Mouse (Mus musculus) T-helper 1 cell (primary cell): ENCODE measurements around the gene Olfr1444.

ENCODE experiments used
- in situ Hi-C: fragments of 300-600 bp; cut with MboI, MseI; formaldehyde crosslinking; loops from one replicate; pipeline ENCODE4 v1.15.1; 2025; ENCODE audit warnings: high pct_unique_total_duplicates

Gene Olfr1444

DNA sequence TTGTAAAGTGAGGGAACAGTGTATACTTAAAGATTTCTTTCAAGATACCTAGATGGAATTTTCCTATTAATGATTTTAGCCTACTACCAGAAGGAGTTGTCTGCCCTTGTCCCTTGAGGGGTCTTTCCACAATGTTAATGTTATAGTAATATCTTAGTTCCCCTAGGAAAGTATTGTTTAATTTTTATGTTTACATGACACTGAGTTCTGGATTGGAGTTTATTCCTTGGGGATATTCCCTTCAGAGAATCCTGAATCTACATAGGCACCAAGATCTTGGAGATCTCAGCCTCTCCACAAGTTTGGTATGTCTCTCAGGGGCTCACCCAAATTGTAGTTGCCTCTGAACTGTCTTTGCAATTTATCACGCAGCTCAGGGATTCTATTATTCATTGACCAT, at the start of gene Olfr1444:
TSS of gene Olfr1444 (plus strand) at position 301 of the 400 bp plus-strand sequence.
- in situ Hi-C loops: loop anchor here (25.0 kb wide), 1 partner anchor 620 kb away; the partner anchor contains the start of genes Olfr1432 and Olfr262

DNA sequence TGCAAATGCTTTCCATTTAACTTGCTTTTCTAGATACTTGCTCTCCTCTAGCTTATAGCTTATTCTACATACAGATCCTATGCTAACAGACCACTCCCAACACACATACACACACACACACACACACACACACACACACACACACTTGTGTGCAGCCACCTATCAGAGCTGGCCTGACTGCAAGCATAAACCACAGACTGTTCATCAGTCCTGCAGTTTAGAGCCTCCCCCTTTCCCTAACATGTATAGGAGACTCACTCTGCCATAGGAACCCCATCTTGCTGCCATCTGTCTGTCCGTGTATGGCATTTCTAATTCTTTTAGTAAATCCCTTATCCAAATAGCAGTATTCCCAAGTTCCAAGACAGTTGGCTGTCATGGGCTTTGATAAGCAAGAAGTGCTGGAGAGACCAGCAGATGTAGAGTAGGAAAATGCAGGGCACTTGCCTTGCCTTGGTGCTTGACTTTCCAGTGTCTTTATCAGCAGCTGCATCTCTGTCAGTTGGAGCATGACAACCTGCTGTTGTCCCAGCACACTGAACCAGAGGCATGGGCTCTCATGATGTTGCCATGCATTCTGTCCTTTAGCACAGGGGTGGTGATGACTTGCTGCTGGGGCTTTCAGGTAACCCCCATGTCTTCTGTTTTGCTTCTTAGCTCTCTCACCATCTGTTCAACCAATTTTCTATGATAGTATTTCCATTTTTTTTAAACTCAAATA, 44.3 kb upstream of the Olfr1444 start:
- in situ Hi-C loops: loop anchor here (25.0 kb wide), 1 partner anchor 801 kb away; no protein-coding TSS in a partner anchor

DNA sequence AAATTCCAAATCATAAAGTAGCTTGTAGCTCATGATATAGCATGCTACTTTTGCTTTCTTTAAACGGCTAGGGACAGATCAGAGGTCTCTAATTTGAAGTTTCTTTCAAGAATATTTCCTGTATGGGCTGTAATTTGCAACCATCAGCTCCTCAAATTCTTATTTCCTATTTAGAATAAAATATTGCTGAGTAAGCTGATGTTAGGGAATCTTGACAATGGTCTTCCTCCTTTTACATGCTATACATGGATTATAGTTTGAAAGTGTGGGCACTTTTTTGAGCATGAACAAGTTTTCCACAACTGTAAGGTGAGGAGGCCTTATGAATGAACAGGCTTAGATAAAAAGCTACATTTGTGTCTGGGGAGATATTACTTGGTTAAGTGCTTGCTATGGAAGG, 43.2 kb upstream of the Olfr1444 start:
- in situ Hi-C loops: loop anchor here (25.0 kb wide), 1 partner anchor 802 kb away; no protein-coding TSS in a partner anchor

DNA sequence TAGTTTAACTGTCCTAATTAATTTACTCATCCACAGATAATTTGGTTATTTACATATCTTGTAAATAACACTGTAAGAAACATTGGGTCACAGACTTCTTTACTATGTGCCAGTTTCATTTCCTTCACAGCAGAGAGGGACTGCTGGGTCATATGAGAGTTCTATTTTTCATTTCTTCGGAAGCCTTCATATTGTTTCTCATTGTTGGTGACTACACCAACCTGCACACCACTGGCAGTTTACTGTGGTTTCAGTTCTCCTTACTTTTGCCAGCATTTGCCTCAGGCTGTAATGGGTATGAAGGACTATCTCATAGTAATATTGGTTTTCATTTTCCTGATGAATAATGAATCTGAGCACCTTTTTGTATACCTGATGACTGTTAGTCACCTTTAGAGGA, 38.6 kb upstream of the Olfr1444 start:
- in situ Hi-C loops: loop anchor here (5.0 to 25.0 kb wide), 2 partner anchors 301 to 806 kb away; no protein-coding TSS in a partner anchor

DNA sequence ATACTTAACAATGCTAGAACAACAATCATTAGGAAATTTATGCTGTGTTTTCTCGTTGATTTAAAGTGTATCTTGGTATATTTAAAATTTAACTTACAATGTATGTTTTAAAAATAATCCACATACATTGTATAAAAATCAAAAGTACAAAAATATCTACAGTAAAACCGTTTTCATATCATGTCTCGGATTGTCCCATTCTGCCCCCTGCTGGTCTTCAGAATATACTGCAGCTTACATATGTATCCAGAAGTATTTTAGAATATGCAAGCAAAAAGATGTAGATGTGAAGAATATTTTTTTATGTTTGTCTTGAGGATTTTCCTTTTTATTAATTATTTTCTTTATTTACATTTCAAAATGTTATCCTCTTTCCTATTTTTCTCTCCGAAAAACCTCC, 36.7 kb upstream of the Olfr1444 start:
- in situ Hi-C loops: loop anchor here (10.0 to 25.0 kb wide), 2 partner anchors 206 to 808 kb away; no protein-coding TSS in a partner anchor

DNA sequence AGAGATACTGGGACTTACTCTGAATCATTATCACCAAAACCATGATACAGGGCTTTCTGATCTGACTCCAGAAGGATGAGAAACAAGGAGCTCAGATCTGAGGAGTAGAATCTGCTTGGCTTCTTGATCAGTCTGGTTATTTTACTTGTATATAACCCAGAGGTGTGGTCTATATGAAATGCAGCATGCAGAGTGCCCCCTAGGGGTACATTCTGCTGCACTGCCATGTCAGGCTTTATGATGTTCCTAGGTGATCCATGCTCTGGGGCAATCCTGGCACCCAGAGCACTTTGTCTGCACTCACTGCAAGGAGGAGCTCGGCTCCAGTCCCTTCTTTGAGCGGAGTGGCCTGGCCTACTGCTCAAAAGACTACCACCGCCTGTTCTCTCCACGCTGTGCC, 32.5 kb upstream of the Olfr1444 start:
- in situ Hi-C loops: loop anchor here (10.0 to 25.0 kb wide), 2 partner anchors 210 to 812 kb away; no protein-coding TSS in a partner anchor

DNA sequence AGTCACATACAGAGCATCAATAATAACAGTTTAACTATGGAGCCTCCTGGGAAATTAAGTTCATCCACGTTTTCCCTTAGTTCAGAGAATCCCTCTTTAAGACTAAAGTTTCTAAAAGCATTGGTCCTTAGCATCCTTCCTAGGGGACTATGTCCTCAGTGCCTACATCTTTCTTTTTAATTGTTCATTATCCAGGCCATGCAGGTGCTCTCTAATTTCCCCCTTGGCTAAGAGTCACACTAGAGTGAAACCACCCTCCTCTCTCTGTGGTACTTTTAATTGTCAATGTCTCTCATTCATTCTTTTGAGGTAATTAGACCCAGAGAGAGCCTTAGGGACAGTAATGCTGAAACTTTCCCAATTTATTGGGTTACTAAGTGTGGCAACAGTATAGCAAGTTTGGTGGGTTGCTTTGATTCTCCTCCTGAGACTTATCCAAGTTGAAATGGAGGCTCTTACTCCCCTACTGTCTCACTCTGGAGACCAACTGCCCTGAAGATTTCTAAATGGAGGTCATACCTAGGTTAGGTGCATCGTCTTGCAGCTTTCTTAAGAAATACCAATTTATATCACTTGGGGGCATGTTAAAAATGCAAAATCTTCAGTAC, 26.2 kb upstream of the Olfr1444 start:
- in situ Hi-C loops: no loop called here

DNA sequence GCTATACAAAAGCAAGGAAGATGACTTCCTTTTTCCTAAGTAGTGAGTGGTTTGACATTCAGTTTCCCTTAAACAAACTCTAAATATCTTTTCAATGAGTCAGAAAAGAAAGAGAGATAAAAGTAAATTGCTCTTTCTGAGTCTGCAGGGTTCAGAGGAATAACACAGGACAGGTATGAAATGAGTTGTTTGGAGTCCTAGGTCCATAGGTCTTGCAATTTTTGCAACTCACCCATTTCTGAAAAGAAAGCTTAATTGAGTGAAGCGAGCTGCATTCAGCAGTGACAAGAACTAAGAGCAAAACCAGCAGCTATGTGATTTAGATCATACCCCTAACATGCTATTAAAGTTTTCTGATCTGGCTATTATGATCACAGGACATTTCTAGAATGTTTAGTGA, 25.5 kb upstream of the Olfr1444 start:
- in situ Hi-C loops: no loop called here

DNA sequence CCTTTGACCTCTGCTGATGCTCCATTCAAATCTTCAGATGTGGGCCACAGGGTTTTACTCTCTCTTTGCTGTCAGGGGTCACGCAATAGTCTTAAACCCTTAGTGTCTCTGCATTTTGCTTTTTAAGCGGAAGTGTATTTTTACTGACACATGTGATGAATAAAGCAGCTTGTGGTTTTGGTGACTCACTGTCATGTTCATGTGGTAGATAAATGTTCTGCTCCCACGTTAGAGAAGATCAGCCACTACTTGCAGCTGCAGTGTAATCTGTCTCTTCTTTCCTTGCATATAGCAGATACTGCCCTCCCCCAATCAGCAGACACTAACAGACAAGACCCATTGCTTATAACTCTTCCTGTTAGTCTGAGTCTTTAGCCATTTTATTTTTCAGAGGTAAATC, 23.5 kb upstream of the Olfr1444 start:
- in situ Hi-C loops: no loop called here

DNA sequence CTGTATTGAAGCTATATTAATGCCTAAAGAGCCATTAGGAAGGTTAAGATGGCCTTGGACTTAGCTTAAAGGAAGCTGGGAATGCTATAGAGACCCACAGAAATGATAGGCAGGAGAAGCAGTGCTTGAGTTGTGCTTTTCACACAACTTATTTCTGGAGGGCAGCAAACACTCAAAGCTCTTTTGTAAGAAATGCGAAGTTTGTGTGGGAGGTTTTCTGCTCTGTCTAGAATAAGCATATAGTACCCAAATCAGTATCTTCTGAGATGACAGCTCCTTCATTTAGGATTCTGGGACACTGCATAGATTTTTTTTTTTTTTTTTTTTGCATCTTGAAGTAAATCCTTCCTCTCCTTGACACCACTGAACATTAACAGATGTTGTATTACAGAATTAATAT, 18.6 kb upstream of the Olfr1444 start:
- in situ Hi-C loops: no loop called here

DNA sequence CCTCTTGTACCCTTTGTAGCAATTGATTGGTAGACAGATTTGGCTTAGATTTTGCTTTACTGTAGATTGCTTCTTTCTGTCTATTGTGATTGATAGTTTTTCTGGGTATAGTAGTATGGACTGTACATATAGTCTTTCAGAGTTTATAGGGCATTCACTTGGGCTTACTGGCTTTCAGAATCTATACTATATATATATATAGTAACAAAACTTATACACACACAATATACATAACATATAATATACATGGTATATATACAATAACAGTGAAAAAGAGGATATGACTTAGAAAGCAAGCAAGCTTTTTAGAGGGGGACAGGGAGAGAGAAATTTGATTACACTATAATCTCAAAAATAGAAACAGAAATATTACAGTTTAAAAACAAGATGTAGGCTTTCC, 10.7 kb upstream of the Olfr1444 start, which contains the start of gene Gm5244:
TSS of gene Gm5244 (plus strand) at position 301 of the 400 bp plus-strand sequence.
- in situ Hi-C loops: no loop called here

DNA sequence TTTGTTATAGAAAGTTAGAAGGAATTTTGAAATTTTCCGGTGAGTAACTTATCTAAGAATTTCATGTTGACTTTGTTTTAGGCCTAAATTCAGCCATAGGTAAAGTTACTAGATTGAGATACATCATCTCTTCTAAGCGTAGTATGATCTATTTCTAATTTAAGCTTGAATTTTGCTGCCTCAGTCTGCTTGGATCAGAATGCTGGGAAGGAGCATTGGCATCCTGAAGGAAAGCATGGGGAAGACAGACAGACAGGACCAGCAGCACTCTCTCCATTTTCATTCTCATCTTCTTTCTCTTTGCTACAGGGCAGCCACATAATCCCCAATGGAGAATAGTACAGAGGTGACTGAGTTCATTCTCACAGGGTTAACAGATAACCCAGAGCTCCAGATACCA, 26.5 kb downstream of the Olfr1444 start, which contains the start of gene Olfr1445:
TSS of gene Olfr1445 (plus strand) at position 301 of the 400 bp plus-strand sequence.
- in situ Hi-C loops: no loop called here

DNA sequence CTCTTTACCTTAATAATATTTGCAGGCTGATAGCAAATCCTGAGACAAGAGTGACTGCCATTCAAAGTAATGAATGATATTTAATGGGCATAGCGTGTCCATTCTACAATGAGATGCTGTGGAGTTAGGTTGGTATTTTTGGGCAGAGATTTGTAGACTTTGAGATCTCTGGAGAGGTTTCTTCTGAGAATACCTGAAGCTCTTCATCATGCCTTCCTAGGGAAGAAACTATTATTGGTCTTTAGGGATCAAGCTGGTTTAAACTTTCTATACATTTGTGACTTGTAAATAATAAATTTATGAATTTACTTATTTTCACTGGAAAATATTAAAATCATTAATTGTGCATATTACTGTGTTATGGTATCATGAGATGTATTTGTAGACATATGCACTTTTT, 36.3 kb downstream of the Olfr1444 start, which contains the start of gene Olfr1446:
TSS of gene Olfr1446 (minus strand) at position 101 of the 400 bp plus-strand sequence.
- in situ Hi-C loops: no loop called here

DNA sequence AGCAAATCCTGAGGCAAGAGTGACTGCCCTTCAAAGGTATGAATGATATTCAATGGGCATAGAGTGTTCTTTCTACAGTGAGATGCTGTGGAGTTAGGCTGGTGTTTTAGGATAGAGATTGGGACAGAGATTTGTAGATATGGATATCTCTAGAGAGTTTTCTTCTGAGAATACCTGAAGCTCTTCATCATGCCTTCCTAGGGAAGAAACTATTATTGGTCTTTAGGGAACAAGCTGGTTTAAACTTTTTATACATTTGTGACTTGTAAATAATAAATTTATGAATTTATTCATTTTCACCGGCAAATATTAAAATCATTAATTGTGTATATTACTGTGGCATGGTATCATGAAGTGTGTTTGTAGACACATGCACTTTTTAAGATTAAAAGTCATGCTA, 46.6 kb downstream of the Olfr1444 start, which contains the start of gene Olfr1447:
TSS of gene Olfr1447 (minus strand) at position 101 of the 400 bp plus-strand sequence.
- in situ Hi-C loops: no loop called here
